Mouse (Mus musculus) bone marrow macrophage, adult 2 months (primary cell): ENCODE data around the gene Ccl4. TPM values are rescaled to one million over a fixed set of nuclear protein-coding genes. Genes with fewer than 3 reads are reported as not detected.

ENCODE experiments used
- H3K27ac ChIP-seq: 2 replicates; pipeline ENCODE4 v1.5.1; 2012; ENCODE audit warnings: low read depth, low read length; ENCODE audit not compliant: insufficient read depth
- H3K4me1 ChIP-seq: 2 replicates; pipeline ENCODE4 v1.6.1; 2012; ENCODE audit warnings: low read length; ENCODE audit not compliant: control insufficient read depth, insufficient read depth
- H3K4me3 ChIP-seq: 2 replicates; pipeline ENCODE4 v1.5.1; 2012; ENCODE audit warnings: mild to moderate bottlenecking, low read length, moderate library complexity; ENCODE audit not compliant: insufficient read depth
- CTCF ChIP-seq: IDR thresholded peaks from 2 replicates; pipeline ENCODE4 v1.5.1; 2012; ENCODE audit warnings: low read depth, mild to moderate bottlenecking, low read length, moderate library complexity
- POLR2A ChIP-seq: IDR thresholded peaks from 2 replicates; pipeline ENCODE4 v1.6.1; 2012; ENCODE audit warnings: mild to moderate bottlenecking, low read depth, low read length, borderline replicate concordance
- polyA plus RNA-seq: library from polyadenylated mRNA; stranded (reverse); fragments of >200 nt; gene quantifications from 2 replicates; pipeline ENCODE4 v1.2.4, GENCODE M21; 2012; ENCODE audit not compliant: missing spikeins, insufficient read depth, insufficient read length

The Ccl4 gene
- polyA plus RNA-seq, 1 experiment = 78.8 TPM

- no peak for TF ChIP-seq POLR2A
- TF ChIP-seq CTCF = no peak
- Histone ChIP-seq H3K27ac (no peak overlapping the region), H3K4me3 (no peak overlapping the region), H3K4me1 (peaks cover 58% of the 10 kb centered on the region)
These were observed 25.6 kb upstream of the Ccl4 start for GRCm38 (mm10) chr11:83636742-83637235.

- TF ChIP-seq POLR2A (no peak), CTCF (no peak)
- peaks cover 55% of the 10 kb centered on the region for H3K4me1 ChIP-seq
- H3K4me3 ChIP-seq = no peak overlapping the region
- H3K27ac ChIP-seq = peak overlapping the region; percentile 96
These were observed 23.4 kb upstream of the Ccl4 start for GRCm38 (mm10) chr11:83638934-83639333.

GRCm38 (mm10) chr11:83639533-83639932 lies 22.9 kb upstream of the Ccl4 start:
- Histone ChIP-seq H3K4me3 (no peak overlapping the region), H3K4me1 (peaks cover 49% of the 10 kb centered on the region), H3K27ac (peak overlapping the region; percentile 96)
- TF ChIP-seq CTCF (no peak), POLR2A (no peak)

- peak overlapping the region; percentile 30; the same call in 1 of the 2 replicates for H3K4me3 ChIP-seq
- peak overlapping the region; percentile 96 for H3K27ac ChIP-seq
- TF ChIP-seq CTCF = no peak
- TF ChIP-seq POLR2A = no peak
- peaks cover 46% of the 10 kb centered on the region for H3K4me1 ChIP-seq
These were observed 22.2 kb upstream of the Ccl4 start for GRCm38 (mm10) chr11:83640141-83640540.

- peak overlapping the region; percentile 96 for H3K27ac ChIP-seq
- peaks cover 42% of the 10 kb centered on the region for H3K4me1 ChIP-seq
- H3K4me3 ChIP-seq = no peak overlapping the region
- no peak for TF ChIP-seq POLR2A
- TF ChIP-seq CTCF = no peak
These were observed 21.2 kb upstream of the Ccl4 start for GRCm38 (mm10) chr11:83641216-83641615.

GRCm38 (mm10) chr11:83645521-83645920 lies 16.9 kb upstream of the Ccl4 start, which contains the start of gene Rpl9-ps1:
Gene Rpl9-ps1, minus strand, starts transcription at chr11:83645621.
- TF ChIP-seq CTCF = no peak
- no peak for TF ChIP-seq POLR2A
- H3K4me1 ChIP-seq = peaks cover 23% of the 10 kb centered on the region
- peak within 1 kb of the TSS; percentile 35; the same call in 1 of the 2 replicates for H3K27ac ChIP-seq
- H3K4me3 ChIP-seq = no peak within 1 kb of the TSS

- TF ChIP-seq CTCF = no peak
- TF ChIP-seq POLR2A = no peak
- peak overlapping the region; percentile 35 for H3K27ac ChIP-seq
- no peak overlapping the region for H3K4me3 ChIP-seq
- H3K4me1 ChIP-seq = peaks cover 22% of the 10 kb centered on the region
These were observed 15.8 kb upstream of the Ccl4 start for GRCm38 (mm10) chr11:83646356-83647149.

- H3K27ac ChIP-seq = peak within 1 kb of the TSS; percentile 99
These were observed 13.0 kb upstream of the Ccl4 start, which contains the start of gene Ccl3 for GRCm38 (mm10) chr11:83649305-83649841. Gene Ccl3, minus strand, starts transcription at chr11:83649355.

GRCm38 (mm10) chr11:83654606-83655005 lies 7.8 kb upstream of the Ccl4 start:
- no peak for TF ChIP-seq POLR2A
- no peak for TF ChIP-seq CTCF
- Histone ChIP-seq H3K27ac (no peak overlapping the region), H3K4me3 (no peak overlapping the region), H3K4me1 (peaks cover 67% of the 10 kb centered on the region)

More at GRCm38 (mm10) chr11:83649305-83649841, 13.0 kb upstream of the Ccl4 start, which contains the start of gene Ccl3:
- TF ChIP-seq CTCF (no peak), POLR2A (no peak)
- peak within 1 kb of the TSS; percentile 76 for H3K4me3 ChIP-seq
- H3K4me1 ChIP-seq = peaks cover 33% of the 10 kb centered on the region

GRCm38 (mm10) chr11:83657508-83657907 lies 4.9 kb upstream of the Ccl4 start:
- Histone ChIP-seq H3K4me3 (no peak overlapping the region), H3K4me1 (peaks cover 72% of the 10 kb centered on the region), H3K27ac (peak overlapping the region; percentile 74)
- TF ChIP-seq POLR2A = no peak
- TF ChIP-seq CTCF = no peak
